Mouse (Mus musculus) midbrain, postnatal 0 days (tissue): ENCODE results near the gene Ppp1r1c. TPM values are rescaled to one million over a fixed set of nuclear protein-coding genes. Genes with fewer than 3 reads are reported as not detected.
"Not testable (repeated sequence)": the region's sequence is repeated elsewhere in the genome, so short reads cannot be mapped to it uniquely, and the experiment has no call there.

Experiments used
- ATAC-seq: fragments of 200-750 bp; cut with Nextera tagmentation; 2 replicates; pipeline ENCODE4 v1.8.0; 2017; ENCODE audit warnings: moderate number of reproducible peaks, mild to moderate bottlenecking, moderate TSS enrichment, moderate library complexity; ENCODE audit not compliant: low FRiP score
- DNase-seq: peaks from one replicate; pipeline ENCODE4 v3.0.0-alpha.2; 2015; ENCODE audit warnings: low spot score
- H3K27ac ChIP-seq: fragments of 300-500 bp; sonication (generic); 2 replicates; pipeline ENCODE4 v1.5.1; 2014; ENCODE audit warnings: low read depth, mild to moderate bottlenecking, low read length, mixed read lengths
- H3K27me3 ChIP-seq: fragments of 300-500 bp; sonication (generic); 2 replicates; pipeline ENCODE4 v1.6.1; 2014; ENCODE audit warnings: low read length, control low read depth, mixed read lengths; ENCODE audit not compliant: insufficient read depth
- H3K36me3 ChIP-seq: fragments of 300-500 bp; sonication (generic); 2 replicates; pipeline ENCODE4 v1.6.1; 2014; ENCODE audit warnings: low read length, control low read depth, mixed read lengths; ENCODE audit not compliant: insufficient read depth
- H3K4me1 ChIP-seq: fragments of 300-500 bp; sonication (generic); 2 replicates; pipeline ENCODE4 v1.6.1; 2014; ENCODE audit warnings: mild to moderate bottlenecking, control low read depth, antibody characterized with exemption, low read length, mixed read lengths; ENCODE audit not compliant: insufficient read depth
- H3K4me2 ChIP-seq: fragments of 300-500 bp; sonication (generic); 2 replicates; pipeline ENCODE4 v1.6.1; 2014; ENCODE audit warnings: low read depth, mild to moderate bottlenecking, low read length, mixed read lengths; ENCODE audit not compliant: poor library complexity, severe bottlenecking
- H3K4me3 ChIP-seq: fragments of 300-500 bp; sonication (generic); 2 replicates; pipeline ENCODE4 v1.5.1; 2014; ENCODE audit warnings: low read depth, mild to moderate bottlenecking, low read length, moderate library complexity
- H3K9ac ChIP-seq: fragments of 300-500 bp; sonication (generic); replicated peaks from 2 replicates; pipeline ENCODE4 v1.6.1; 2014; ENCODE audit warnings: mild to moderate bottlenecking, low read length, moderate library complexity, mixed read lengths; ENCODE audit not compliant: poor library complexity, severe bottlenecking
- H3K9me3 ChIP-seq: fragments of 300-500 bp; sonication (generic); 2 replicates; pipeline ENCODE4 v1.6.1; 2016; ENCODE audit warnings: low read length, control low read depth
- CTCF ChIP-seq: IDR thresholded peaks from 2 replicates; pipeline ENCODE4 v1.5.1; 2016; ENCODE audit warnings: antibody characterized with exemption, mild to moderate bottlenecking
- WGBS: fragments of 180-500 bp; shearing (Covaris S2); extraction: QIAGEN DNeasy Blood & Tissue Kit; methylation state at CpG from one replicate; pipeline ENCODE4 v1.1.7; 2014; 5-methylcytosine and 5-hydroxymethylcytosine counted together
- polyA plus RNA-seq: library from polyadenylated mRNA; unstranded; fragments of >200 nt; fragmentation: Nextera tagmentation; extraction: Ambion mirVana; gene quantifications from 2 replicates; pipeline ENCODE4 v1.2.1, GENCODE M21; 2015
- total RNA-seq: library from RNA; depleted of rRNA; stranded (reverse); fragments of >200 nt; gene quantifications from 2 replicates; pipeline ENCODE4 v1.2.3, GENCODE M21; 2014; rRNA removed

Ppp1r1c gene
- total and polyA plus RNA-seq, 2 experiments from 2014 or later, result 3.9 to 7.4 TPM

DNA sequence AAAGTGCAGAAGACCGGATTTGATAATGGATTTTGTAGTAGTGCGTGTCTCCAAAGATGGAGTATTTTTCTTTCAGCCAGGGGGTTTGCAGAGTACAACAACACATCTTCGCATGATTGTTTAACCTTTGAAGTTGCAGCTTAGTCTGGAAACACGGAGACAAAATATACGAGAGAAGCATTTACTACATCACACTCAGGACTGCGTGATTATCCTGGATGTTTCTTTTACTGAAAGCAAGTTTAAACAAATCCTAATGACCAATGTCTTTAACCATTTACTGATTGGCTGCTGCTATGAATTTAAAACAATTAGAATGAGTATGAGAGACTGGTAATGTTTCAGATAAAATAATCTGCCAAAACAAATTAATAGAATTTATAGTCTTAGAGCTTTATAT lies 131.5 kb downstream of the Ppp1r1c start:
- no peaks in the 10 kb centered on the region for H3K27me3 ChIP-seq
- no peak for ATAC-seq
- H3K9ac ChIP-seq, result no peak overlapping the region
- H3K4me2 ChIP-seq, result no peak overlapping the region
- H3K4me3 ChIP-seq, result no peak overlapping the region
- no peak for TF ChIP-seq CTCF
- no peak overlapping the region for H3K27ac ChIP-seq
- no peaks in the 10 kb centered on the region for H3K9me3 ChIP-seq
- no peak for DNase-seq
- H3K36me3 ChIP-seq, result no peaks in the 10 kb centered on the region
- H3K4me1 ChIP-seq, result no peaks in the 10 kb centered on the region
- WGBS, result 81% methylated on average over 6 of the region's 6 CpGs

DNA sequence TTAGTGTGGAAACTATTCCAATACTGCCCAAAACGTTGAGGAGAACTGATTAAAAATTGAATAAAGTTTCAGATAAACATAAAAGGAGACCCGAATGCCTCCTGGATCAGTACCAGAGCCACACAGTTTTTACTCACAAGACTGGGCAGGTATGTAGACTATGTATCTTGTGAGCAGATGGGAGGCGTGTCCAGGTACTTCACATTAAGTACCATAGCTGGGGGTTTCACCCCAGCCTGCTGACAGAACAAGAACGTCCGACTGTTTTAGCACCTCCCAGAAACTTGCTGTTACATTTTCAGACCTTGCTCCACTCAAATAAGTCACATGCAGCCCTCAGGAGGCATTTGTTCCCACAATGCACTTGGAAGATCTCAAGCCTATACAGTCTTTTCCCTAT lies 131.9 kb downstream of the Ppp1r1c start:
- no peaks in the 10 kb centered on the region for H3K27me3 ChIP-seq
- H3K36me3 ChIP-seq, result no peaks in the 10 kb centered on the region
- no peaks in the 10 kb centered on the region for H3K9me3 ChIP-seq
- no peaks in the 10 kb centered on the region for H3K4me1 ChIP-seq
- WGBS, result 77% methylated on average over 5 of the region's 5 CpGs
- no peak overlapping the region for H3K27ac ChIP-seq
- no peak overlapping the region for H3K9ac ChIP-seq
- no peak for ATAC-seq
- TF ChIP-seq CTCF, result no peak
- DNase-seq, result no peak
- no peak overlapping the region for H3K4me2 ChIP-seq
- H3K4me3 ChIP-seq, result no peak overlapping the region

DNA sequence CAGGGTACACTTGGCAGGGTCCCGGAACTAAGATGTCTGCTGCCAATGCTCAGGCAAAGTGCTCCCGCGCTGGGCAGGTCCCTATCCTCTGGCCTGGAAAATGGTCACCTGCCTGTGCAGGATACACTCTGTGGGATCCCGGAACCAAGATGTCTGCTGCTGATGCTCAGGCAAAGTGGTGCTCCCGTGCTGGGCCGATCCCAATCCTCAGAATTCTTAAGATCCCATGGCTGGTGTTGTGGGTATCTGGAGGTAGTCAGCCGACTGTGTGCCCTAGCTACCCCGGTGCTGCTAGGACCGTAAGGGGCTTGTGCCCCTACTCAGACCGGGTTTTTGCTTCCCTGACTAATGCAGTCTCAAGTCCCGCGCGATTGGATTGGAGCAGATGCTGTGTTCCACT lies 139.8 kb downstream of the Ppp1r1c start:
- not testable (repeated sequence) for H3K4me2 ChIP-seq, DNase-seq, H3K9ac ChIP-seq, H3K27ac ChIP-seq, H3K27me3 ChIP-seq, H3K4me1 ChIP-seq, H3K4me3 ChIP-seq, ATAC-seq, H3K36me3 ChIP-seq, H3K9me3 ChIP-seq
- WGBS, result 89% methylated on average over 13 of the region's 13 CpGs

DNA sequence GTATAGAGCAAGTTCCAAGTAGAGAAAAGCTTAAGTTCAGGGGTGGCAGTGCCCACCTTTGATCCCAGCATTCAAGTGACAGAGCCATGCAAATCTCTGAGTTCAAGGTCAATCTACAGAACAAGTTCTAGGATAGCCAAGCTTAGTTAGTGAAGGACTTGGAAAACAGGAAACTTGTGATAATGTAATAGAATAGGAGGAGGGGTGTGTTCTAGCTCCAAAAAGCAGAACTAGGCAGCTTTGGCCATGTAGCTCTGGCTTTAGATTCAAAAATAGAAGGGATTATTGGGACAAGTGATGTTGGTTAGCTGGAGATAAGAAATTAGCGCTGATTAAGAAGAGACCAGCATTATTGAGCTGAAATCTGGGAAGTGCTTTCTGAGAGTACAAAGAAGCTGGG lies 149.3 kb downstream of the Ppp1r1c start:
- Histone ChIP-seq H3K9ac (no peak overlapping the region), H3K27ac (no peak overlapping the region), H3K27me3 (no peaks in the 10 kb centered on the region), H3K9me3 (no peaks in the 10 kb centered on the region), H3K4me1 (no peaks in the 10 kb centered on the region), H3K4me3 (no peak overlapping the region), H3K36me3 (no peaks in the 10 kb centered on the region), H3K4me2 (no peak overlapping the region)
- ATAC-seq, result no peak
- WGBS, result 90% methylated on average over 1 of the region's 1 CpGs
- DNase-seq, result no peak
- TF ChIP-seq CTCF, result no peak

DNA sequence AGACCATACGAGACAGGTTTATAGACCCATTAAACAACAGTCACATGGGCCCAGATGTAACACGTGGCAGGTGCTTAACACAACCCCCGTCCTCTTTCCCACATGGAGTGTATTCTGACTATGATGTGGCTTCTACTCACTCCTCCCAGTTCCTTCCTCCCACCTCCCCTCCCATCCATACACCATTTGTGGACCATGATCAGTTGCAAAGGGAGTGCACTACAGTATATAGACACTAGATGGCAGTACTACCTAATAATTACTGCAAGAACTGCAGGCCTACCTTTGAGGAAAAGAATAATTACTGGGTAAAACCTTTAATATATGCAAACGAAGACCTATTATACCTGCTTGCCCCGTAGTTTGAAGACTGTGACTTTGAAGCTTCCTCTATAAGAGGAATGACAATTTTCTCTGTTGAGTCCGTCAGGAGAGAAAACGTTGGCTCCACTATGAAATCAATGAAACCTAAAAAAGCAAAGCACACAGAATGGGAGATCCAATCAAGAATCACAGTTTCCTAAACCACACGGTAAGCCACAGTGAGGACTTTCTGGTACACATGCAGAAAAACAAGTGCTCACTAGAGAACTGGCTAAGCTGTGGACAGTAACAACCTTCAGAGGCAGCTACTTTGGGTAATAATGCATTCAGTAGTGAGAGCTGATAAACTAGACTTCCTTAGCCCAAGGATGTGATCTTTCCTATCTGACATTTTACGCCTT lies 157.9 kb downstream of the Ppp1r1c start:
- WGBS, result 42% methylated on average over 9 of the region's 9 CpGs
- DNase-seq (peak; percentile 83), ATAC-seq (peak; percentile 85)
- Histone ChIP-seq H3K36me3 (no peaks in the 10 kb centered on the region), H3K9ac (no peak overlapping the region), H3K4me2 (no peak overlapping the region), H3K9me3 (no peaks in the 10 kb centered on the region), H3K4me3 (no peak overlapping the region), H3K27me3 (no peaks in the 10 kb centered on the region), H3K27ac (no peak overlapping the region), H3K4me1 (no peaks in the 10 kb centered on the region)
- peak; percentile 97 for TF ChIP-seq CTCF

Other genes with a start within 250 kb of the Ppp1r1c start
- gene Itprid2, start 72.4 kb upstream of the Ppp1r1c start, total RNA-seq, result 9.7 and 10.0 TPM in 2 replicates
- 3.4 TPM in 2 replicates for gene Itprid2, start 72.4 kb upstream of the Ppp1r1c start, polyA plus RNA-seq